In the genomic region with DNA sequence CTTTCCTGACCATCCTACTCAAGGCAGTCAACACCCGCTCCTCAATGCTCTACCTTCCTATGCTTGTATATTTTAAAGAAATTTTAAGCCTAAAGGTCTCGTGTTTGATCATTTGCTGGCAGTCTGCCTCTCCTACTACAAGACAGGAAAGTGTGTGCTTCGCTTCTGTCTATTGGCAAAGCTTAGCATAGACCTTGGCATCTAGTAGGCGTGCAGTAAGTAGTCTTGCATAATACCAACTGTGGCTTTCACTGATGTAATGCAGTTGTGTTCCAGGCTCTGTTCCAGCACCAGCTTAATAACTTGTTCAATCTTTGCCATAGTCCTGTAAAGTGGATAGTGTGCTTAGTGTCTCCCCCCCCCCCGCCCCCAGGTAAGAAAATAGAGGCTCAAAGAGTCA, we compare ENCODE assay signal across 20 mouse cellular contexts.
DNase-seq lines count a peak whose midpoint lies in the region; TF ChIP-seq lines count a peak whose summit lies in the region.
"Had no signal": no experiment of that assay in that cellular context is flagged by ENCODE, and none has a peak within 500 bp of the region (broad histone marks: within the 10 kb centered on the region; RNA-seq: fewer than 3 reads in every experiment).

No protein-coding gene starts in this region.

- no peak overlapping the region for H3K4me3 ChIP-seq in layer of hippocampus, adult 2 months
- H3K4me3 ChIP-seq: embryonic facial prominence, embryonic 13.5 days; forebrain, embryonic 10.5 days; hindbrain, embryonic 10.5 days; midbrain, embryonic 13.5 days; neural tube, embryonic 13.5 days; stomach, embryonic 15.5 days had no signal

- no peak overlapping the region for H3K27ac ChIP-seq in layer of hippocampus, adult 2 months
- H3K27ac ChIP-seq: embryonic facial prominence, embryonic 13.5 days; forebrain, embryonic 10.5 days; hindbrain, embryonic 10.5 days; liver, embryonic 14.5 days; midbrain, embryonic 13.5 days; neural tube, embryonic 13.5 days; stomach, embryonic 15.5 days had no signal

- no peak for TF ChIP-seq CTCF in layer of hippocampus, adult 2 months (conservative IDR thresholded peaks at IDR 0.05)

- DNase-seq in adrenal gland, adult 8-10 months: peak; percentile 10
- DNase-seq in adrenal gland, adult 18-20 months (ENCODE audit: low spot score in 2 of 2): no peak
- DNase-seq in layer of hippocampus, adult 9-11 months: peak; percentile 55
- DNase-seq in layer of hippocampus, adult 2 months (ENCODE audit: low spot score in 2 of 2): no peak
- DNase-seq in NIH3T3 (ENCODE audit: low read depth): peak; percentile 49
- peak; percentile 62 for DNase-seq in fibroblast of lung, adult 2 months (ENCODE audit: low read depth)
- no peak for DNase-seq in cerebellum, postnatal 14 days
- no peak for DNase-seq in cerebellum, postnatal 25 days
- DNase-seq: cerebellum, adult 9-10 months; gastrocnemius, postnatal 10 days; kidney, adult 18-20 months; kidney, postnatal 14 days; thymus, adult 2 months had no signal

Comparison
In these comparisons a context has a peak if more than half of its experiments do, and no peak if none do; other contexts are left out.
1. DNase-seq: peak in adrenal gland, adult 8-10 months (single experiment), layer of hippocampus, adult 9-11 months (single experiment), NIH3T3 (single experiment) and fibroblast of lung, adult 2 months (single experiment); none in adrenal gland, adult 18-20 months (0 of 2), layer of hippocampus, adult 2 months (0 of 2), cerebellum, postnatal 14 days (0 of 2) and cerebellum, postnatal 25 days (0 of 2).